Mouse (Mus musculus) cerebral cortex, adult 2 months (tissue): ENCODE measurements around the gene Zfp318.

ENCODE experiments used
- WGBS: fragments of 180-500 bp; shearing (Covaris S2); methylation state at CpG from one replicate; pipeline ENCODE4 v1.1.7; 2018; 5-methylcytosine and 5-hydroxymethylcytosine counted together

Gene Zfp318

GRCm38 (mm10) chr17:46453302-46453948, 69.9 kb downstream of the Zfp318 start:
- 32% methylated on average over 13 of the region's 13 CpGs for WGBS

- WGBS: 5% methylated on average over 26 of the region's 26 CpGs
These were observed 70.5 kb downstream of the Zfp318 start for GRCm38 (mm10) chr17:46453970-46454411.

GRCm38 (mm10) chr17:46454539-46454938, 71.0 kb downstream of the Zfp318 start:
- 6% methylated on average over 9 of the region's 9 CpGs for WGBS

- 7% methylated on average over 33 of the region's 33 CpGs for WGBS
These were observed 71.7 kb downstream of the Zfp318 start for GRCm38 (mm10) chr17:46455110-46455691.

GRCm38 (mm10) chr17:46457791-46458190, 74.3 kb downstream of the Zfp318 start:
- WGBS: 38% methylated on average over 10 of the region's 10 CpGs

- WGBS: 54% methylated on average over 3 of the region's 3 CpGs
These were observed 74.9 kb downstream of the Zfp318 start for GRCm38 (mm10) chr17:46458439-46458838.

GRCm38 (mm10) chr17:46460673-46461072, 77.1 kb downstream of the Zfp318 start:
- WGBS: 27% methylated on average over 32 of the region's 32 CpGs

GRCm38 (mm10) chr17:46461347-46461746, 77.8 kb downstream of the Zfp318 start:
- 48% methylated on average over 8 of the region's 8 CpGs for WGBS

- WGBS: 86% methylated on average over 5 of the region's 5 CpGs
These were observed 78.7 kb downstream of the Zfp318 start for GRCm38 (mm10) chr17:46462226-46462625.

GRCm38 (mm10) chr17:46467830-46468229, 84.3 kb downstream of the Zfp318 start:
- WGBS: 56% methylated on average over 9 of the region's 9 CpGs
